Mouse (Mus musculus) CH12.LX (cell line): Measurements from ENCODE around the gene Asb15. TPM values are rescaled to one million over a fixed set of nuclear protein-coding genes. Genes with fewer than 3 reads are reported as not detected.

Experiments used
- DNase-seq: peaks from one replicate; pipeline ENCODE4 v3.0.0-alpha.2; 2013; ENCODE audit errors: extremely low read depth
- H3K27ac ChIP-seq: 2 replicates; pipeline ENCODE4 v1.5.1; 2012; ENCODE audit warnings: low read depth, mild to moderate bottlenecking, control low read depth, moderate library complexity; ENCODE audit not compliant: insufficient read depth
- H3K27me3 ChIP-seq: replicated peaks from 2 replicates; pipeline ENCODE3; 2012; ENCODE audit warnings: inconsistent platforms
- H3K36me3 ChIP-seq, 2 experiments: replicated peaks in 1 of 2; 2 replicates each; pipeline versions ENCODE3 to v1.6.1; 2012; ENCODE audit warnings: inconsistent platforms in 1 of 2, low read length in 1 of 2, mild to moderate bottlenecking in 1 of 2, mixed read lengths in 1 of 2, moderate library complexity in 1 of 2; ENCODE audit not compliant: control insufficient read depth in 1 of 2, insufficient read depth in 1 of 2
- H3K4me1 ChIP-seq, 2 experiments: 2 replicates each; pipeline ENCODE4 v1.6.1; 2012; ENCODE audit warnings: inconsistent platforms in 1 of 2, moderate library complexity in 1 of 2; ENCODE audit not compliant: insufficient read depth in 2 of 2, control insufficient read depth in 1 of 2
- H3K4me2 ChIP-seq: 2 replicates; pipeline ENCODE4 v1.6.1; 2012; ENCODE audit warnings: low read depth, mild to moderate bottlenecking, control low read depth; ENCODE audit not compliant: poor library complexity, insufficient read depth, severe bottlenecking
- H3K4me3 ChIP-seq, 3 experiments: fragments of 150-350 bp in 1 of 3; sonication (generic) in 1 of 3; replicated peaks in 1 of 3; 2 replicates each; pipeline versions ENCODE3 to v1.5.1; 2011 to 2012; ENCODE audit warnings: low read depth in 2 of 3, low read length in 2 of 3, mild to moderate bottlenecking in 2 of 3, moderate library complexity in 2 of 3, control low read depth in 1 of 3, improper control_type of control experiment in 1 of 3, inconsistent platforms in 1 of 3, mixed read lengths in 1 of 3; ENCODE audit not compliant: poor library complexity in 1 of 3
- H3K79me2 ChIP-seq: replicated peaks from 2 replicates; pipeline ENCODE4 v1.6.1; 2012; ENCODE audit warnings: mild to moderate bottlenecking, moderate library complexity; ENCODE audit not compliant: control insufficient read depth, poor library complexity, insufficient read depth, severe bottlenecking; ENCODE audit errors: extremely low read depth
- H3K9ac ChIP-seq: 2 replicates; pipeline ENCODE4 v1.6.1; 2012; ENCODE audit warnings: low read depth, mild to moderate bottlenecking, control low read depth, moderate library complexity; ENCODE audit not compliant: insufficient read depth
- H3K9me3 ChIP-seq: replicated peaks from 2 replicates; pipeline ENCODE3; 2012; ENCODE audit warnings: low read length, inconsistent platforms, mixed read lengths
- CHD1 ChIP-seq: IDR thresholded peaks from 2 replicates; pipeline ENCODE4 v1.6.1; 2012; ENCODE audit warnings: low read depth, low read length, improper control_type of control experiment, inconsistent platforms
- CTCF ChIP-seq, 2 experiments: IDR thresholded peaks in 1 of 2; conservative IDR thresholded peaks in 1 of 2; 2 replicates each; pipeline ENCODE4 v1.5.1; 2011 to 2012; ENCODE audit warnings: low read depth in 2 of 2, low read length in 2 of 2, improper control_type of control experiment in 1 of 2, inconsistent platforms in 1 of 2, mild to moderate bottlenecking in 1 of 2, moderate library complexity in 1 of 2
- E2F4 ChIP-seq: IDR thresholded peaks from 2 replicates; pipeline ENCODE4 v1.6.1; 2011; ENCODE audit warnings: low read depth, low read length, improper control_type of control experiment; ENCODE audit not compliant: insufficient replicate concordance
- ELF1 ChIP-seq: IDR thresholded peaks from 2 replicates; pipeline ENCODE4 v1.6.1; 2014; ENCODE audit warnings: low read depth, mild to moderate bottlenecking, inconsistent platforms, low read length, improper control_type of control experiment
- EP300 ChIP-seq: IDR thresholded peaks from 2 replicates; pipeline ENCODE4 v1.6.1; 2011; ENCODE audit warnings: low read length, improper control_type of control experiment
- ETS1 ChIP-seq: conservative IDR thresholded peaks from 2 replicates; pipeline ENCODE4 v1.6.1; 2012; ENCODE audit warnings: low read depth, mild to moderate bottlenecking, inconsistent platforms, low read length, improper control_type of control experiment, moderate library complexity
- GABPA ChIP-seq: IDR thresholded peaks from 2 replicates; pipeline ENCODE4 v1.6.1; 2012; ENCODE audit warnings: low read depth, low read length, improper control_type of control experiment, inconsistent platforms; ENCODE audit not compliant: insufficient replicate concordance
- HCFC1 ChIP-seq: IDR thresholded peaks from 2 replicates; pipeline ENCODE4 v1.6.1; 2012; ENCODE audit warnings: low read depth, mild to moderate bottlenecking, inconsistent platforms, low read length, improper control_type of control experiment
- IRF4 ChIP-seq: IDR thresholded peaks from 2 replicates; pipeline ENCODE4 v1.6.1; 2014; ENCODE audit warnings: low read depth, mild to moderate bottlenecking, inconsistent platforms, low read length, improper control_type of control experiment
- JUN ChIP-seq: IDR thresholded peaks from 2 replicates; pipeline ENCODE4 v1.6.1; 2011; ENCODE audit warnings: low read depth, mild to moderate bottlenecking, low read length, improper control_type of control experiment, moderate library complexity; ENCODE audit not compliant: insufficient read depth
- KAT2A ChIP-seq: IDR thresholded peaks from 2 replicates; pipeline ENCODE4 v1.6.1; 2012; ENCODE audit warnings: low read length, improper control_type of control experiment, inconsistent platforms; ENCODE audit not compliant: insufficient replicate concordance
- MAX ChIP-seq: IDR thresholded peaks from 2 replicates; pipeline ENCODE4 v1.6.1; 2011; ENCODE audit warnings: low read length, improper control_type of control experiment
- MEF2A ChIP-seq: IDR thresholded peaks from 2 replicates; pipeline ENCODE4 v1.6.1; 2014; ENCODE audit warnings: low read depth, mild to moderate bottlenecking, inconsistent platforms, low read length, improper control_type of control experiment, borderline replicate concordance
- MYC ChIP-seq: IDR thresholded peaks from 2 replicates; pipeline ENCODE4 v1.6.1; 2011; ENCODE audit warnings: low read depth, mild to moderate bottlenecking, improper control_type of control experiment, low read length
- NELFE ChIP-seq: IDR thresholded peaks from 2 replicates; pipeline ENCODE4 v1.6.1; 2011; ENCODE audit warnings: low read depth, low read length, improper control_type of control experiment
- NRF1 ChIP-seq: IDR thresholded peaks from 2 replicates; pipeline ENCODE4 v1.6.1; 2014; ENCODE audit warnings: low read depth, mild to moderate bottlenecking, inconsistent platforms, low read length, improper control_type of control experiment, moderate library complexity
- PAX5 ChIP-seq: IDR thresholded peaks from 2 replicates; pipeline ENCODE4 v1.6.1; 2012; ENCODE audit warnings: low read length, inconsistent platforms, mixed read lengths
- POLR2AphosphoS2 ChIP-seq: IDR thresholded peaks from 2 replicates; pipeline ENCODE4 v1.6.1; 2011; ENCODE audit warnings: low read depth, low read length, improper control_type of control experiment
- RAD21 ChIP-seq: IDR thresholded peaks from 2 replicates; pipeline ENCODE4 v1.6.1; 2011; ENCODE audit warnings: low read depth, mild to moderate bottlenecking, low read length, improper control_type of control experiment, moderate library complexity
- SIN3A ChIP-seq: IDR thresholded peaks from 2 replicates; pipeline ENCODE4 v1.6.1; 2012; ENCODE audit warnings: low read length, improper control_type of control experiment, inconsistent platforms
- SMC3 ChIP-seq: IDR thresholded peaks from 2 replicates; pipeline ENCODE4 v1.6.1; 2011; ENCODE audit warnings: low read depth, low read length, improper control_type of control experiment
- TBP ChIP-seq: conservative IDR thresholded peaks from 2 replicates; pipeline ENCODE4 v1.6.1; 2011; ENCODE audit warnings: low read depth, low read length, improper control_type of control experiment
- USF1 ChIP-seq: IDR thresholded peaks from 2 replicates; pipeline ENCODE4 v1.6.1; 2014; ENCODE audit warnings: low read depth, mild to moderate bottlenecking, inconsistent platforms, low read length, improper control_type of control experiment
- ZC3H11A ChIP-seq: IDR thresholded peaks from 2 replicates; pipeline ENCODE4 v1.6.1; 2012; ENCODE audit warnings: low read depth, mild to moderate bottlenecking, inconsistent platforms, low read length, improper control_type of control experiment
- ZKSCAN1 ChIP-seq: IDR thresholded peaks from 2 replicates; pipeline ENCODE4 v1.6.1; 2012; ENCODE audit warnings: low read depth, inconsistent platforms, low read length, improper control_type of control experiment, borderline replicate concordance
- ZNF384 ChIP-seq: IDR thresholded peaks from 2 replicates; pipeline ENCODE4 v1.6.1; 2012; ENCODE audit warnings: low read depth, low read length, improper control_type of control experiment, inconsistent platforms
- dilution Hi-C: fragments of 300-500 bp; cut with MboI; formaldehyde crosslinking; loops from 2 replicates; pipeline ENCODE4 v1.14.3; 2020; ENCODE audit warnings: low sequenced_read_pairs; ENCODE audit not compliant: extremely low pct_unique_long_range_greater_than_20kb, extremely low pct_ligation_motif_present
- in situ Hi-C: fragments of 300-500 bp; cut with MboI; formaldehyde crosslinking; loops from 3 replicates; pipeline ENCODE4 v1.14.3; 2019; ENCODE audit warnings: low sequenced_read_pairs, low pct_ligation_motif_present, low pct_unique_long_range_greater_than_20kb, mixed read lengths
- polyA plus RNA-seq: library from polyadenylated mRNA; unstranded; fragments of >175 nt; gene quantifications from 2 replicates; pipeline ENCODE4 v1.2.1, GENCODE M21; 2012; ENCODE audit warnings: low read depth; ENCODE audit not compliant: insufficient read length
- total RNA-seq, 2 experiments: library from RNA; depleted of rRNA; stranded (reverse); fragments of 300-350 nt in 1 of 2; fragments of >200 nt in 1 of 2; gene quantifications; 2 replicates each; pipeline ENCODE4 v1.2.3; 2012 to 2014

Gene Asb15
- total and polyA plus RNA-seq, 3 experiments: 0.10 TPM; not detected in 2

DNA sequence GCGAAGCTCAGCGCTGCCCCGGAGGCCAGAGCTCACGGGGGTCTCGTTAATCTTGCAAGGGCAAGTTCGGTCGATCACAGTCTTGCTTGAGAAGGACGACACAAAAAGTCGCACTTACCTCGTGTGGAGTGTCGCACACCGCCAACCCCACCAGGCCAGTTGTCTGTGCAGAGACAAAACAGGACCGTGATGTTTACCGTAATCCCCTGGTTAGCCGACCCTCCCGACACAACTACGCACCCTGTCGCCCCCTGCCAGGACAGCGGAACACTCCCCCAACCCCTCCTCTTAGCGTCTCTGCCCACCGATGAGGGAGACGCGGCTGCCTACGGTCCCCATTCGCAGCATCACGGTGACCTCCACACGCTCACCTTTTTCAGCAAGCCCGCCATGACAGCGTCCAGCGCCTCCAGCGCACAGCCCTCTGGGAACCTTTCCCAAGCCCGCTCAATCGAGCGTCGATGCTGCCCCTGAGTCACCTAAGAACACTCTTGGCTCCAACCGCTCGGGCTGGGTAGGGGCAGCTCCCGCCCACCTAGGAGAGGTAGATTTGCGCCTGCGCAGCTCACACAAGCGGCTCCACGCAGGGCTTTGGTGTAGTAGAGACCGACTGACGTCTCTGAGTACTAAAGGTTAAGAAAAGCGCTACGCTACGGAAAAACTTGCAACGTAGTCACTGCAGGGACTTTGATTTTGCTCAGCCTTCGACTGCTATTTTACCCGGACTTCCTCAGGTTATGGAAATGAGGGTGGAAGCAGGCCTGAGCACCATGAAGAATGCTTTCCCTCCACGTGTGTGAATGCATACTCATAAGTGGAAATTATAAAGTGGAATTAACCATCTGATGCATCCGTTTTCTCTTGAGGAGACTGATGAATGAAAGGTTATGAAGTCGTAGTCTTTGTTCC lies 535 bp upstream of the Asb15 start, which contains the start of gene Ndufa5 (continued):
- no peak for TF ChIP-seq ZKSCAN1
- peak; percentile 54; the same call in 1 of the 2 replicates for TF ChIP-seq ELF1
- peak; percentile 38; the same call in 1 of the 2 replicates for TF ChIP-seq TBP
- TF ChIP-seq JUN: peak; percentile 14; the same call in 1 of the 2 replicates
- peak; percentile 93 for TF ChIP-seq NRF1
- TF ChIP-seq KAT2A: peak; percentile 79; the same call in 1 of the 2 replicates
- no peak for TF ChIP-seq ZNF384
- TF ChIP-seq EP300: no peak
- peak; percentile 93 for TF ChIP-seq HCFC1
- no peak for TF ChIP-seq CHD1

DNA sequence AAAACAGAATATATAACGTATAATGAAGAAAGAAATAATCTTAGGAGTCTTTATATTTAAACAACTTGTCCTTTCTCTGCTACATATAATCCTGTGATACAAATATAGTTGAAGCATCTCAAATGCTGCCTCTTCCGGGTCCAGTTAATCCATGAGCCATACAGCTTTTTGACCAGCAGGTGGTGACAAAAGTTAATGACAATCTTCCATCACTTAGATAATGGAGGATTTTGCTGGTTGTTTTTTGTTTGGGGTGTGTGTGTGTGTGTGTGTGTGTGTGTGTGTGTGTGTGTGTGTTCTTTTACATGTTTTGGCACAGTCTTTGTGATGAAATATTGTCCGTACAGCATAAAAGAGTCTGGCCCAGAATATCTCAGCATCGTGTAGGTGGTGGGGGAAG lies 2.2 kb downstream of the Asb15 start:
- in situ Hi-C loops: no loop called here
- dilution Hi-C loops: no loop called here
- H3K27ac ChIP-seq: no peak overlapping the region
- TF ChIP-seq MEF2A (0 out of 2 replicates have a peak, but pooled peaks have one; percentile 17), RAD21 (peak; percentile 82), SMC3 (peak; percentile 87), USF1 (no peak), IRF4 (no peak), PAX5 (no peak), SIN3A (peak; percentile 41; the same call in 1 of the 2 replicates), ZC3H11A (peak; percentile 35; the same call in 1 of the 2 replicates), ZKSCAN1 (no peak), GABPA (no peak), NRF1 (no peak), KAT2A (no peak), MYC (peak; percentile 75), HCFC1 (peak; percentile 29; the same call in 1 of the 2 replicates), CTCF (conservative IDR thresholded peaks at IDR 0.05 in 1 of 2, IDR thresholded peaks at IDR 0.05 in 1 of 2; ENCODE audit: low read depth in 2 of 2, low read length in 2 of 2) (peak; percentile 26 to 88; a peak in 2 of 4 replicates), MAX (0 out of 2 replicates have a peak, but pooled peaks have one; percentile 19), NELFE (peak; percentile 46; the same call in 1 of the 2 replicates), EP300 (0 out of 2 replicates have a peak, but pooled peaks have one; percentile 14), ZNF384 (peak; percentile 55; the same call in 1 of the 2 replicates), E2F4 (0 out of 2 replicates have a peak, but pooled peaks have one; percentile 63), ETS1 (no peak; the same call in 1 of the 2 replicates), CHD1 (no peak), ELF1 (peak; percentile 95), POLR2AphosphoS2 (no peak)
- no peak overlapping the region; the same call in 1 of the 2 replicates for H3K4me2 ChIP-seq
- peak overlapping the region; percentile 23 for H3K9ac ChIP-seq
- H3K79me2 ChIP-seq: peaks cover 19% of the 10 kb centered on the region
- H3K36me3 ChIP-seq: peaks cover 0 to 3% of the 10 kb centered on the region in 2 experiments
- H3K4me3 ChIP-seq: no peak overlapping the region
- peaks cover 3% of the 10 kb centered on the region for H3K9me3 ChIP-seq
- DNase-seq: peak; percentile 79
- H3K27me3 ChIP-seq: no peaks in the 10 kb centered on the region
- H3K4me1 ChIP-seq: peaks cover 8 to 40% of the 10 kb centered on the region in 2 experiments
